Mouse (Mus musculus) adrenal gland (tissue): ENCODE measurements around the gene Rfc4.
"Not testable (repeated sequence)": the region's sequence is repeated elsewhere in the genome, so short reads cannot be mapped to it uniquely, and the experiment has no call there.

Source experiments
- intact Hi-C: fragments of 180-260 bp; cut with DNase I; formaldehyde crosslinking; loops from one replicate; pipeline ENCODE4 v1.15.1; 2025

The Rfc4 gene

DNA sequence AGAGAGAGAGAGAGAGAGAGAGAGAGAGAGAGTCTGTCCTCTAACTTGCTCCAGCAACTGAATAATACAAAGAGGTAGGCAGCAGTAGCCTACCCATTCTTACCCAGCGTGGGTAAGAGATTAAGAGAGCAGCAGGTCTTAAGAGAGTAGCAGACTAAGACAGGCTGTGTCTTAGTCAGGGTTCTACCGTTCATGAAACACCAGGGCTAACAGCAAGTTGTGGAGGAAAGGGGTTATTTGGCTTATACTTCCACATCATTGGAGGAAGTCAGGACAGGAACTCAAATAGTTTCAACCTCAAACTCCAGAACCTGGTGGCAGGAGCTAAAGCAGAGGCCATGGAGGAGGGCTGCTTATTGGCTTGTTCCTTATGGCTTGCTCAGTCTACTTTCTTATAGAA is 23.7 kb downstream of the Rfc4 start:
- intact Hi-C loops, result no loop called here

DNA sequence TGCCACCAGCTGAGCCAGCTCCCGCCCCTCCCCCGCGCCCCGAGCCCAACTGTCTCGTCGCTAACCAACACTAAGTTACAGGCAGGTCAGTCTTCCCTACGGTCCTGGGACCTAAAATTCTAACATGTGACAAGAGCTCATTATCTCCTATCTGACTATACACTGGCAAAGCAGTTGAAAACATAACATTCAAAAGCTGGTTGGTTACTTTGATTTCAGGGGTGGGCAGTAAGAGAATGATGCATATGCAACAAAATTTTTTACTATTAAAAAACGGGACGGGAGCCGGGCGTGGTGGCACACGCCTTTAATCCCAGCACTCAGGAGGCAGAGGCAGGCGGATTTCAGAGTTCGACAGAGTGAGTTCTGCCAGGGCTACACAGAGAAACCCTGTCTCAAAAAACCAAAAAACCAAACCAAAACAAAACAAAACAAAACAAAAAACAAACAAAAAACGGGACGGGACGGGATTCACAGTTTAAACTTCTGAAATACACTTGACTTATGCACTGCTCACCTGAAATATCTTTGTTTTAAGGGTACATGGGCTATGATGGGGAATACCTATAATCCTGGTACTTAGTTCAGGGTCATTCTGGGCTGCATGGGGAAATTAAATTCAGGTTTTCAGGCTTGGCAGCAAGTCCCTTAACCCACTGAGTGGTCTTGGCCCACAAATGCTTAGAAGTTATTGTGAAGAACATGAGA is 24.3 kb downstream of the Rfc4 start:
- intact Hi-C loops, result no loop called here

DNA sequence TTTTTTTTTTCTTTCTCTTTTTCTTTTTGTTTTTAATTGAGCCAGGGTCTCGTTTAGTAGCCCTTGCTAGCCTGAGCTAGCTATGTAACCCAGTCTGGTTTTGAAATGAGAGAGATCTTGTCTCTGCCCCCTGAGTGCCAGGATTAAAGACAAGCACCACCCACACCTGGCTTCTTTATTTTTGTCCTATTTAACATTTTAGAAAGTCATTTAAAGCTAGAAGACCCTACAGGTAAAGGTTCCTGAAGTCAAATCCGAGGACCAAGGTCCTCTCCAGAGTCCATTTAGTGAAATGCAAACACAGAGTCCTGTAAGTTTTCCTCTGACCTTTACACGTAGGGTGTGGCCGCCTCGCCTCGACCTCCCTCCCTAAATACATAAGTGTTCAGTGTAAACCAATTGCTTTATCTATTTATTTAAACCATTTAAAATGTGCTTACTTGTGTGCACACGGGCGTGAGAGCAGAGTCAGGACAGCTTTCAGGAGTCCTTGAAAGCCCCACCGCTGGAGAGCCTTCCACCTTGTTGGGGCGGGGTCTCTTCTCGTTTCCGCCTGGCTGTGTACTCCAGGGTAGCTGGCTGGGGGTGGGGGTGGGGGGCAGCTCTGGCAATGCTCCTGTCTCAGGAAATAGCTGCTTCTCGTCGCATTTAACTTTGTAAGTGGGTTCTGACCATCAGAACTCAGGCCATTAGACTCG is 25.0 kb downstream of the Rfc4 start:
- intact Hi-C loops, result no loop called here

DNA sequence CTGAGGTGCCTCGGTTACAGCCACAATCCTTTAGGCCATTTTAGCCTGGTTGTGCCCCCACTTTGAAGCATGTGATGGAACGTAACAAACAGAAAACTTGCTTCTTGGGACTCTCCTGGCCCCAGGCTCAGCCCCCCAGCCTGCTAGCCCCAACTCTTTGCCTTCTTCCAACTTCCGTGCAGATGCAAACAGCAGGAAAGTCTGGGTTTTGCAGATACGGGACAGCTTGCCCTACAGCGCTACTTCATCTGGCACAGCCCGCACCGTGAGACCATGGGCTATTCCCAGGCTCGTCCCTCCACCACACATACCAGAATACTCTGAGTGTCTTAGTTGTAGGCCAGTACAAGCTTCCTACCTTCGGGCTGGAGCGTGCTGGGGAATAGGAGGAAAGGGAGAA is 26.9 kb downstream of the Rfc4 start:
- intact Hi-C loops, result no loop called here

DNA sequence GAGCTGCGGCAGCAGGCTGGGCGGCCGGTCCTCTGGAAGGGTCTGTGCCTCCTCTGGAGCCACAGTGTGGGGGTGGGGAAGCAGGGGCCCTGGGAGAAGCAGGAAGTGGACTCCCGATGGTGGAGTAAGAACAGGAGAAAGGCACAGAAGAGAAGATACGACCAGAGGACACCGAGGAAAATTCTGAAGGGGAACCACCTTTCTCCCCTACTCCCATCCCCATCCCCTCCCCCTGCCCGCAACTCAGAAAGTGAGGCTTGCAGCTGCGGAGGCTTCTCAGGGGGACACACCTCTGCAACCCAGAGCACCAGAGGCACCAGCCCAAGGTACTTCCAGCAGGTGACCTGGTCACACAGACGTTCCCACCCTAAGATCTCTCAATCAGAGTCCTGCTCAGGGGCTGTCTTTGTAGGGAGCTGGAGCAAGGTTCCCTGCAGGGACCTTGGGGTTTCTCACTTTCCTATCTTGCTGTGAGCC is 27.4 kb downstream of the Rfc4 start:
- intact Hi-C loops, result no loop called here

DNA sequence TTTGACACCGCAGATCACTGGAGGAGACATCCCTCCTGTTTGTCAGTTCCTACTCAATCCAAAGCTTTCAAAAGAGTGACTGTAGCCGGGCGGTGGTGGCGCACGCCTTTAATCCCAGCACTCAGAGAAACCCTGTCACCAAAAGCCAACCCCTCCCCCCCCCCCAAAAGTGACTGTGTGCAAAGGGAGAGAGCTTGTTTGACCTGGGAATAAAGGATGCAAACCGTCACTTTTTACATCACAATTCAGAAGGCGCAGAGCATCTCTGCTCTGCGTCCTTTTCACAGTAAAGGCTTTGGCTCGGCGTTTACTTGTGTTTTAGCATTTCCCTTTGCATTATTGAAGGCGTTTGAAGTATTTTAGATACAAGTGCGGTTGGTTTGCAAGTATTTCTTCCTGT is 27.9 kb downstream of the Rfc4 start:
- intact Hi-C loops, result no loop called here

DNA sequence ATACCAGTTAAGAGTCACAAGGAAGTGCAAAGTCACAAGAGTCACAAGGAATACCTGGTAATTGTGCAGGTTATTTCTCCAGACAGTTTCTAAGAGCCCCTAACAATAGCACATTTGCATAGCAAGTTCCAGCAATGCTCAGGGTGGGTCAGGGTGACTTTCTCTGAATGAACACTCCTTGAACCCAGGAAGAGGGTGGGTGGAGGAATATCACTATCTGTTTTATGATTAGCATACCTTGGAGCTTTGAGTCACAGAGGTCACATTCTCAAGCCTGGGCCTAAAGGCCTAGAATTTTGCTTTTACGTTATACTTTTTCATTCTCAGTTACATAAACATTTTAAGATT is 29.5 kb downstream of the Rfc4 start:
- intact Hi-C loops, result not testable (repeated sequence)

DNA sequence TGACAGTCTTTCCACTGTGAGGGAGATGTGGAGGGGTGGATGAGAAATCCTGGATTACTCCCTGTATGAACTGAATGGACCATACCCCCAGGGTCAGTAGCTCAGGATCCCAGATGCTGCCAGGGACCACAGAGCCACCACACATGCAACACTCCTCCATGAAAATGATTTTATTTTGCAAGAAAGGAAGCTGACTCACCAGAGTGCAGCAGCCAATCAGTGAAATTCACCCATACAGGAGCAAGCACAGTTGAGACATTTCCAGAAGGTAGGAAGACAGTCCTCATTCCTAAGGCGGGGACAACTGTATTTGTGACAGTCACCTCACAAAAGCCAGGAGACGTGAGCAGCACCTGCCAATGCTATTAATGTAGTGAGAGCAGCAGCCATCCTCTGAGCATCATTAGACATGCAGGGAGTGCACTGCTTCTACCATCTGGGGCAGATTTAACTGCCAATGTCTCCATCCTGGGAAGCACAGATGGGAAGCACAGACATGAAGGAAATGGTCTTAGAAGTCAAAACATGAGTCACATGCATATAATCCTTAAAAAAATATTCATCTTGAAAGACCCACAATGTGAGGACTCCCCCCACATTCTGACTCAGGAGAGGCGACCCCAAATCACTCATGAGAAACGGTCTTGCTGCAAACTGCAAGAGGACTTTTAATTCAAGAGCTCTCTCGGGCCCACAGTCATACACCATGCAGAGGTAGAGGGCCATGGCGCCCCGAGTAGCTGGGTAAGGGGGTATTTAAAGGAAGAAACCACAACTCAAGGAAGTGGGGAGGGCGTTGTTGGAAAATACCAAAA is 30.0 kb downstream of the Rfc4 start:
- intact Hi-C loops, result not testable (repeated sequence)

DNA sequence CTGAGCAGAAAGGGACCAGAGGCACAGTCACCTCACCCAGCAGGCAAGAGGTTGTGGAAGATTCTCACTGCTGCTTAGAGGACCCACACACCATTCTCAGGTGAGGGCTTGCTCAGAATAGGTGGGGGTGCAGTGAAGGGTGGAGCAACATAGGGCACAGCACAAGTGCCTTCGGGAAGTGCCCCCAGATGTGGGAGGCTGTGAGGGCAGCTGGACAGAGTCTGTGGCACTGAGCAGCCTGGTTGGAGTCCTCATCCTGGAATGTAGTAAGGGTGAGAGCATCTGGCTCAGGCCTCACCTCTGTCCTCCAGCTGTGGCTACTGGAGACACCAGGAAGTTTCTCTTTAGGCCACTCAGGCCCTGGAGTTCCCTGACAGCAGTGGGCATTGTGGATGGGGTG is 30.7 kb downstream of the Rfc4 start:
- intact Hi-C loops, result not testable (repeated sequence)

DNA sequence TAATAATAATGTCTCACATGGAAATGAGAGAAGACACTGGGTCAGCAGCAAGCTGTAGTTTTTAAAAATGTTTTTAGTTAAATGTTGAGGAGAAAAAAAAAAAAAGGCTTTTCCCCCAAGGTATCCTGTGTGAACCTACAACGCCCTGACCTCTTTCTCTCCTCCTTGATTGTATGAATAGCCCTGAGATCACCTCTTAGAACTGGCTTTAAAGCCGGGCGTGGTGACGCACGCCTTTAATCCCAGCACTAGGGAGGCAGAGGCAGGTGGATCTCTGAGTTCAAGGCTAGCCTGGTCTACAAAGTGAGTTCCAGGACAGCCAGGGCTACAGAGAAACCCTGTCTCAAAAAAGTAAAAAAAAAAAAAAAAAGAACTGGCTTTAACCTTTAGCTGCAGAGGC is 32.0 kb downstream of the Rfc4 start:
- intact Hi-C loops, result not testable (repeated sequence)

DNA sequence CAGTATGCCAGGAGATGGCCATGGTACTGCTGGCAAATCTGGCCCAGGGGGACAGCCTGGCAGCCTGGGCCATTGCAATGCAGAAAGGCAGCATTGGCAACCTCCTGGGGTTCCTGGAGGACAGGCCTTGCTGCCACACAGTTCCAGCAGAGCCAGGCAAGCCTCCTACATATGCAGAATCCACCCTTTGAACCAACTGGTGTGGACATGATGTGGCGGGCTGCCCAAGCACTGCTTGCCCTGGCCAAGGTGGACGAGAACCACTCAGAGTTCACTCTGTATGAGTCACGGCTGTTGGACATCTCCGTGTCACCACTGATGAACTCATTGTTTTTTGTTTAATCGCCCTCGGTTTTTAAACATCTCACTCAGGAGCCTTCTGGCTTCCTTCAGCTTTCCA is 33.4 kb downstream of the Rfc4 start:
- intact Hi-C loops, result no loop called here

DNA sequence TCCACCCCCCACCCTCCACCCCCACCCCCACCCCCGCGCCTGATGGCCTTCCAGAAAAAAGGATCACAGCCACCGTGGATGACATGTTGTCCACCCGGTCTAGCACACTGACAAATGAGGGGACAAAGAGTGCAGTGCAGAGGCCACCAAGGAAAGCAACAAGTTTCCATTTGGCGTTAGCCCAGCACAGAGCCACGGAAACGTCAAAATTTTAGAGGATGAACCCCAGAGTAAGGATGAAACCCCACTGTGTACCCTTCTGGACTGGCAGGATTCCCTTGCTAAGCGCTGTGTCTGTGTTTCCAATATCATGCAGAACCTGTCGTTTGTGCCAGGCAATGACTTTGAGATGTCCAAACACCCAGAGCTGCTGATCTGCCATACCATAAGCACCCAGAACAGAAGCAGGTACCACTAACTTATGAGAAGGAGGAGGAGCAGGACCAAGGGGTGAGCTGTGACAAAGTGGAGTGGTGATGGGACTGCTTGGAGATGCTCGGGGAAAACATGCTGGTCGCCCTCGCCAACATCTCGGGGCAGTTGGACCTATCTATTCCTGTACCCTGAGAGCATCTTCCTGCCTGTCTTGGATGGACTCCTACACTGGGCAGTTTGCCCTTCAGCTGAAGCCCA is 34.1 kb downstream of the Rfc4 start:
- intact Hi-C loops, result no loop called here

DNA sequence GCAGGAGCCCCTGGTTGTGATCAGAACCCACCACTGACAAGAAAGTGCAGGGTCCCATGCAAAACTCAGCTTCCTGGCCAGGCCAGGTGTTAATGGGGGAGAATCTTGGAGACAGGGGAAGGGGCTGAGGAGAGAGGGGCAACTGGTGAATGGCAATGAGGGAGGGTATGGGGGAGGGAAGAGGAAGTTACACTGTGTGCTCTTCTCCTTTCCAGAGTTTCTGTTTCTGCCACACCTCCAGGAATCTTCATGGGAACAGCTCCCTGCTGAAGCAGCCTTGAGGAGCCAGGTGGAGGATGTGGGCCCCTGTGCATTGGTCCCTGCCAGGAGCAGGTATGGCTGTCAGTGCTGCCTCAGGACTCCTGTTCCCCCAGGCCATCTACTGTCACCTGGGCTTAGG is 36.2 kb downstream of the Rfc4 start:
- intact Hi-C loops, result not testable (repeated sequence)

DNA sequence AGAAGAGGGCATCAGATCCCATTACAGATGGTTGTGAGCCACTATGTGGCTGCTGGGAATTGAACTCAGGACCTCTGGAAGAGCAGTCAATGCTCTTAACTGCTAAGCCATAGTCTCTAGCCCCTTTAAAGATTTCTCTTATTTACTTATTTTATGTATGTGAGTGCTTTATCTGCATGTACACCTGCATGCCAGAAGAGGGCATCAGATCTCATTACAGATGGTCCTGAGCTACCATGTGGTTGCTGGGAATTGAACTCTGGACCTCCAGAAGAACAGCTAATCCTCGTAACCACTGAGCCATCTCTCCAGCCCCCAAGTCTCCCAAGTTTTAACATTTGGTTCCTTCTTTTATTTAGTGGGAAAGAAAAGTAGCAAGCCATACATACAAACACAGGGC is 39.0 kb downstream of the Rfc4 start:
- intact Hi-C loops, result loop anchor here (1.0 to 5.0 kb wide), 2 partner anchors 47 to 314 kb away; no protein-coding TSS in a partner anchor

DNA sequence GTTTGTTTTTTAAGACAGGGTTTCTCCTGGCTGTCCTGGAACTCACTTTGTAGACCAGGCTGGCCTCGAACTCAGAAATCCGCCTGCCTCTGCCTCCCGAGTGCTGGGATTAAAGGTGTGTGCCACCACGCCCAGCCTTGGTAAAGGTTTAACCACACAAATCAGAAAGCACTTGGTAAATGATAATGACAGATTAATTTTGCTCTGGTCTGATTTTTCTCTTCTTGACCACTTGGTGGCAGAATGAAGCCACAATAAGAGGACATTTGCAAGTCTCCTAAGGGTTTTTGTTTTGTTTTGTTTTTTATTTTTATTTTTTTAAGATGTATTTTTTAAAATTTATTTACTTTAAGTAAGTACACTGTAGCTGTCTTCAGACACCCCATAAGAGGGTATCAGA is 39.8 kb downstream of the Rfc4 start:
- intact Hi-C loops, result loop anchor here (1.0 to 5.0 kb wide), 2 partner anchors 48 to 315 kb away; no protein-coding TSS in a partner anchor

DNA sequence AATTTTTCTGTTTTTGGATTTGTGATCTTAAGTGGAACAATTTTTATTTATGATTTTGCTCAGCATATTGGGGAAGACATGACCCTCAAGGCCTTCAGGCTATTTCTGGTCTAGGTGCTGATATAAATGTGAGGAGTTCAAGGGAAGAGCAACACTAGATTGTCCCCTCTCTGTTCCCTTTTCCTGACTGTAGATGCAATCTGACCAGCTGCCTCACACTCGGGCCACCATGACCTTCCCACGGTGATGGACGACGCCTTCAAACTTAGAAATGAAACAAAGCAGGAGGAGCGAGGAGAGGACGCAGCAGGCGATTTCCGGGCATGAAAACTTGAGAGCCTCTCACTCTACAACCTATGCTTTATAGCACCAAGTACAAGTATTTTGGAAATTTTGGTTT is 40.4 kb downstream of the Rfc4 start:
- intact Hi-C loops, result loop anchor here (5.0 kb wide), 1 partner anchor 315 kb away; no protein-coding TSS in a partner anchor

DNA sequence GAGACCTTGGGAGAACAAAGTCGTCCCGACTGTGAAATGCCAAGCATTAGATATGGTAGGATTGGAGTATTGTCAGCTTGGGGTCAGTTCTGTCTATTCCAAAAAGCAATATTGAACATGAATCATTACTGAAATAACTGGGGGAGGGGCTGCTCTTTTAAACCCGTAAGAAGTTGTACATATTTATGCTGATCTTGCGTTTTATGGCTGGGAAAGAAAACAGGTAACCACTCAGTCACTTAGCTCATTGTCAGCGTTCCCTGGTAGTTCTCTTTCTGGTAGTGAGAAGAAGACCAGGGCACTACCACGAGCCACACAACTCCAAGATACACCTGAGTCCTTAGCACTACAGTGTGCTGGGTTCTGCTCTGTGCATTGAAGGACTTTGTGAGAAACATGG is 50.0 kb downstream of the Rfc4 start:
- intact Hi-C loops, result not testable (repeated sequence)
